Mouse (Mus musculus) urinary bladder, postnatal 25 days (tissue): ENCODE results near the gene Psmc3.
A peak's percentile ranks its signal among the peaks of the same experiment; 100 is the strongest.

Experiments
- DNase-seq: peaks from one replicate; pipeline ENCODE4 v3.0.0; 2022; ENCODE audit warnings: low spot score

Gene Psmc3

DNA sequence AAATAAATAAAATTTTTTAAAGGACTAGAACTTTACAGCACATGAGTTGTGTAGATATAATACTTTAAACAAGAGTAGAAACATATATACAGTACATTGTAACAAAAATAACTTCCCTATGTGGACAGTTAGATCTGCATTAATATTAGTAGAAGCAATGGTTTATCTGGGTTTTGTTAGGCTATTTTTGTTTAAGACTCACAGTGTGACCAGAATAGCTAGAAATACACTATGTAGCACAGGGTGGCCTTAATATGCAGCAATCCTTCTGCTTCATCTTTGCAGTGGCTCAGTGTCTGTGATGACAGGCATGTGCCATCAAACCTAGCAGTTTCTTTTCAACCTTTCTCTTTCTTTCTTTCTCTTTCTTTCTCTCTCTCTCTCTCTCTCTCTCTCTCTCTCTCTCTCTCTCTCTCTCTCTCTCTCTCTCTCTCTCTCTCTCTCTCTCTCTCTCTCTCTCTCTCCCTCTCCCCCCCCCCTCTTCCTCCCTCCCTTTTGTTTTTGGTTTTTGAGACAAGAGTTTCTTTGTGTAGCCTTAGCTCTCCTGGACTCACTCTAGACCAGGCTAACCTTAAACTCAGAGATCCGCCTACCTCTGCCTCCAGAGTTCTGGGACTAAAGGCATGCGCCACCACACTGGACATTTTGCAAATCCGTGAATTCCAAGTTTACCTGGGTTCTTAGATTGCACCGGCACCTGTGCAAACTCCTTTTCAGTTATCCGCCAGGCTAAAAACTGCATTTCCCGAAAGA lies 452 bp upstream of the Psmc3 start:
- DNase-seq: no peak

DNA sequence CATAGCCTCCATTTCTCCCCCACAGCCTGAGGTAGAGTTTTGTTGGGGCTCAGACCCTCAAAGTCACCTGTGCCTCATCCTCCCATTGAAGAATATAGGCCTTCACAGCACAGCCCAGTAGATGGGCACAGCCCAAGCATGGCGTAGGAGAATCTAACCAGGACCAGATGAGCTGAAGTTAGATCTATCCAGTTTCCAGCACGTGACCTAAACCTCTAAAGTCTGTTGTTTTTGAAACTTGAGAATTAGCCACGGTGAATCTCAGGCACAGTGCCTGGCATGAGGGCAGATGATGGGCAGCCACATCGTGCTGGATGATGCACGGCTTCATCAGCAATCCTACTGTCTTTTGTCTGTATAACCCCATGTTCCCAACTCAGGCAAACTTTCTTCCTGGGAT lies 4.6 kb downstream of the Psmc3 start:
- no peak for DNase-seq

DNA sequence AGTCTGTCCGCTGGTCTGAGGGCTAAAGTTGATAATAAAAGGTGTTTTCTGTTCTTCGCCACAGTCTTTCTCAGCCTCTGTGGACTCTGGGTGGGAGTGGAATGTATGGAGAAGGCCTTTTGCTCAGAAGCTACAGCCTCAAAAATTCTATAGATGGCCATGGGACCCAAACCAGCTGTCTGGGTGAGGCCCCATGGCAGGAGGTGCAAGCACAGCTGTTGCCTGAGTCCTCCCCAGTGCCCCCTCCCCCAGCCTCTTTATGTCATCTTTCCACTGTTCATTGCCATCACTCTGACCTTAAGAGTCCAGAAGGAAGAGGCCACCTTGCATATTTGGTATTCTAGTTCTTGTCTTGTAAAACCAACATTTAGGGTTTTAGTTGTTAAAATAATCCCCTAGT lies 5.6 kb downstream of the Psmc3 start:
- DNase-seq: no peak

DNA sequence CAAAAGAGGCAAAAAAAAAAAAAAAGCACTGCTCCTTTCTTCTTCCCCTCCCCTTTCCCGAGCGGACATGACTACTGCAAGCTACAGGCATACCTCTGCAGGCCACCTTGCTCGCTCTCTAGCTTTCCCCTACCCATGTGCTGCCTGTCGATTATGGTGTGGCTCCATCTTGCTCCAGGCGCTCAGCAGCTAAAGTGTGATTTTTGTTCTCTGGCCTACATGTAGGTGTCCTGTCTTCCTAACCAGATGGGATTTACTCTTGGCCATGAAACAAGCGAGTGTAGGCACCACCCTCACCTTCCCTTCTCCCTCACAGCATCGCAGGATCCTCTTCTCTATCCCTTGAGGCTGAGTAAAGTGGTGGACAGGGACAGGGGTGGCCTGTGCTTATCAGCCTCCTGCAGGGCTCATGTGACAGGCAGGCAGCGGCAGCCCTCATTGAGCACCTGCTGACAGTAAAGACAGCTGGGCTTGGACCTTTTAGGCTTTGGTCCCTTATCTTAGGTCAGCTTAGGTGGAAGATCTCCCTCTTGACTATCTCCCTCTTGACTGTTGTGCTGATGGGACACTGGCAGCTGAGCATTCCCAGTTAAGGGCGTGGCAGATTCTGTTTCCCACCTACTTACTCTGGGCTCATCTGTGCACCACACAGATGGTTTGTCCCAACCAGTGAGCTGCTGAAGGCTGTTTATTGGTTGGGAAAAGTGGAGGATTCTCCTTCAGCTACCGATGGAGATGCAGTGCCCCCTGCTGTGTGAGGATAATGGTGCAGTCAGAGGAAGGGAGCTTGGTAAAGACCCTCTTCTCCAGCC lies 6.9 kb downstream of the Psmc3 start:
- DNase-seq: no peak

DNA sequence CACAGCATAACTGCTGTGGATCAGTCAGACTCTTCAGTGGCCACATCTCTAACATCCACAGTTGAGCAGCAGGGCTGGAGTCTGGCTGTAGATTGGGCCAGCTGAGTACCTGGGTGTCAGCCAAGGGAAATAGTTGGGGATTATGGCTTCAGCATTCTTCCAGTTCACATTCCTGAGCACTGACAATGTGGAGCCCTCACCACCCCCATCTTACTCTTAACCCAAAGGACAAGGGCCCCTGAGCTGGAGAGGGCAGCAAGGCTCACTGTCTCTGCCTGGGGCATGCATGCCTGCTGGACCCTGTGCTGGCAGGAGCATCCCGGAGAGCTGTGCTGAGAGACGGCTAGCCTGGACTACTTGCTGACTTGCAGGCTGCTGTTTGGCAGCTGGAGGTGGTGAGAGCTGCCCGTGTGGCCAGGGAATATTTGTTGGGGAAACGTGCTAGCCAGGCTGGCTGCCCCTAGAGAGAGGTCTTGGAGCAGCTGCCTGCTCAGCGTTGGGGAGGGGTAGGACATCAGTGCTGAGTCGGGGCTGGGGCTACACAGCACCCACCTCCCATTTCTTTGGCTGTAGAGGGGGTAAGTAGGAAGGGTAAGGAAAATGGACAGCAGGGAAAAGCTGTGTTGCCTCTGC lies 8.2 kb downstream of the Psmc3 start:
- peak; percentile 43 for DNase-seq

DNA sequence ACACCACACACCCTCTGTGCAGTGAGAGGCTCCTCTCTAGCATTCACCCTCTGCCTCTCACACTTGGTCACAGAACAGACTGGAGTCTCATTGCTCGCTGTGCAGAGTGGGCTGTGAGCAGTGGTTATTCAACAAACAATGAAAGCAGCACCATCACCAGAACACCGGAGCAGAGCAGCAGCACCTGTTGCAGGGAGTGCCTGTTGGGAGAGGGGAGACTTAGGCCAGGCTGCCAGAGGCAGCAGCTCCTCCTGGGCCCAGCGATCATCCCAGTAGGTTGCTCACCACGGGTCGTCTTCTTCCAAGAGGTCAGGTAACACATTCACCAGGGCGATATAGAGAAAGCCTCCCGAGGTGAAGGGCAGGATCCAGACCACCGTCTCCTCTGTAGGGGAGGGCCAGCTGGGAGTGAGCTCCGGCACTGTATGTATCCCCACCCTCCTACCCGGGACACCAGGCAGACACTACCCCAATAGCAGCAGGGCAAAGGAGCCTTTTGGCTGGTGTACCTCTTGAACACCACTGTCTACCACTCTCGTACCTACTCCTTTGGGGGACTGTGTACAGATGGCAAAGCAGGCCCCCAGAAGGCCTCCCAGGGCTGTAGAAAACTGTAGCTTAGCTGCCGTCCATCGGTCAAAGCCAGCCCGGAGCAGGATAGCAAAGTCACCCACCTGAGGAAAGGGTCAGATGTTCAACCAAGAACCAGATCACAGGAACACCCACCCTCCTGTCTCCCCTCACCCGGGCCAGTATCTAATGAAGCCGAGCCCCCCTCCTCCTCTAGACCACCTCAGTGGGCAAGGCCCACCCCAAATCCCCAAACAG lies 9.2 kb downstream of the Psmc3 start:
- no peak for DNase-seq

DNA sequence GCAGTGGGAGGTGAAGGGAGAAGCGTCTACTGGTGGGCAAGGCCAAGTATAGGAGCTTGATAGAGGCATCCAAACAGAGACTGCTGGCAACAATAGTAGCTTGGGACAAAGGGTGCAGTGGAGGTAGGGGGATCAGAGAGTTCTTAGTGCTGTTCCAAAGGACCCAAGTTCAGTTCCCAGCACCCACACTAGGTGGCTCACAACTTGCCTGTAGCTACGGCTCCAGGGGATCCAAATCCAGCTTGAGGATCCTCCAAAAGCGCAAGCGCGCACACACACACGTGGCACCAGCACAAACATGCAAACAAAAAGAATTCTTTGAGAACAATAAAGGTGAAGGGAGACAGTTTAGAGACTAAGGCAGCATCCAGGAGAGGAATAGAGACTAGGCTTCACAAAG lies 10.4 kb downstream of the Psmc3 start:
- no peak for DNase-seq

DNA sequence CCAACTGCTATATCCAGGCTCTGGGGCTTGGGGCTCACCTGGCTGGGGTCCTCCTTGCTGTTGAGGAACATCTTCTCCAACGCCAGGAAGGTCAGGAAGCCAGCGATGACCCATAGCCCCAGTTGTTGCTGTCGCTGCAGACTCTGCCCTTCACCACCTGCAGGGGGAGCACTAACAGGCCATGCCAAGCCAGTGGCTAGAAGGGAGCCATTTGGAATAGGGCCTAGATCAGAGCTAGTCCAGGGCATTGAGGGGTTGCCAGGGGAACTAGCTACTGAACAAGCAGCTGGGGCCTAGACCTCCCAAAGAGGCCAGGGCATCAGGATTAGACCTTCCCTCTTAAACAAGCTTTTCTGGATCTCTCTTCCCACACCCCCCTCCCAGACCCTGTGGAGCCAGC lies 11.7 kb downstream of the Psmc3 start:
- no peak for DNase-seq

DNA sequence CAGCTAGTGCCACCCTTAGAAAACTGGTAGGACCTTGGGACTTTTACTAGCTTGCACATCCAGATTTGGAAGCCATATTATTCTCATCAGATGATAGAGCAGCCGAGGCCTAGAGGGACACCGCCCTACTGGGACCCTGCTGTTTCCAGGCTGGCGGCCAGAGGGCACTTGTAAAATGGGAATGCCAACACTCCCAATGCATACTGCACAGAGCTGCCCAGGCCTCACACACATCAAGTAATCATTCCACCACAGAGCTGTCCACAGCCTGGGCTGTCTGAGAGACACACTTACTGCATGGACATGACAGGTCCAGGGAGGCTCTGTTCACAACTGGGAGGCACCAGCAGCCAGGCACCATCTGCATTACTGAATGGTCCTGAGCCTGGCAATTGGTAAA lies 12.6 kb downstream of the Psmc3 start:
- DNase-seq: no peak

DNA sequence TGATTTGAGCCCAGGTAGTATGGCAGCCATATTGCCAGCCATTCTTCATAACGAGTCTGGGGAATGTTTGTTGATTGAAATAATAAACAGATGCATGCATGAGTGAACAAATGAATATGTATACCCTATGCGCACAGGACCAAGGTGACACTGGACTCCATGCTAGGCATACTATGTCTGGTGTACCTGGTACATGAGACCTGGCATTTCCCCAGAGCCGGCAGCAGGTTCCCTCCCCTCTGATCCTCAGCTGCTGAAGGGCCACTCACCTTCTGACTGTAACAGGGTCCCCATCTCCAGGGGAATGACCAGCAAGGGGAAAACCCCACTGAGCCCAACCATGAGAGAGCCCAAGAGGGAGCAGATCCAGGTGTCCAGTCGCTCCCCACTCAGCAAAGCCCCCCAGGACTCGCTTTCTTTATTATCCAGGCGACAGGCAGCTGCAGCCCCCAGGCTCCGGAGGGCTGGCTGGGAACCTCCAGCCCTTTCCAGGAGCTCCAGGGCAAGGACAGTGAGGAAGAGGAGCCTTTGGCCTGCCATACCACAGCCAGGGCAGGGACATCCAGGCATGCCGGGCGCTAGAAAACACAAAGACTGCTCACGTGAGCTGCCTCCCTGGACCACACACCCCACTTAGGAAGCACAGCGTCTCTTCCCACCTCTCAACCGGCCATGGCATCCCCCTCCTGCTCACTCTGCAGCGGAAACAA lies 14.5 kb downstream of the Psmc3 start:
- no peak for DNase-seq

DNA sequence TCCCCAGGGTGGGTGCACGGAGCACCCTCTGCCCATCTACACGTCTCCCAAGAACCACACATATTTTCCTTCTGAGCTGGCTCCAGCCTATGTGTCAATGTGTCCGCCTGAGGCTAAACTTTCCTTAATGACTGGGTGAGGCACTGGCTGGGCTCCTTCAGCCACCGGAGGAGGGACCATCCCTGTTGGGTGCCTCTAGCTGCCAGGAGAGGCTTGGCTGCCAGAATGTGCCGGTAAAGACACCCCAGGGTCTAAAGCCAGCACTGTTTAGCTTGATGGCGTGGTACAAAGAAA lies 15.0 kb downstream of the Psmc3 start:
- no peak for DNase-seq

DNA sequence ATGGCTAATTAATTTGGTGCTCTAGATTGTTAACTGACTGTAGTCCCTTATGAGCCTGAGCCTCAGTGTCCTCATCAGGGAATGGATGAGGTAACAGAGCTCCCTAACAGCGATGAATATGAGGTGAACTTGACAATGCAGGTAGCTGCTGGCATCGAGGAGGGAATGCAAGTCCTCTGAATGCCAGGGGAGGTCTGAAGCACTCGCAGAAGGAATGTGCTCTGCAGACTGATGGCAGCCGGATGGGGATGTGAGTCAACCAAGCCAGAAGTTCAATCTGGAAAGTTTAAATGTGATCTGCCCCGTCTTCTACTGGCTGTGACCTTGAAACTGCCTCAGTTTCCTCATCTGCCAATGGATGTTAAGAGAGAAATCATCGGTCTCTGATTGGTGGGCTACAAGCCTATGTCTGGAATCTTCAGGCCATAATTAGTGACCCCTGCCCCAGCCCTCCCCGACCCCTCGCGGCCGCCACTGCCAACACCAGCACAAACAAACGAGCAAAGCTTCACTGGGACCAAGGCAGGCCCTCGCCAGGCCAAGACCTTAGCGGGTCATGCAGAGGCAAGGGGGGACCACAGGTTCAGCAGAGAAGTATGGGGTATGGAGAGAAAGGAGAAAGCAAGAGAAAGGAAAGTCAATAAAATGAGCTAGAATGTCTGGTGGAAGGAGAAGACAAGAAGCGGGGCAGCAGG lies 15.6 kb downstream of the Psmc3 start:
- no peak for DNase-seq

DNA sequence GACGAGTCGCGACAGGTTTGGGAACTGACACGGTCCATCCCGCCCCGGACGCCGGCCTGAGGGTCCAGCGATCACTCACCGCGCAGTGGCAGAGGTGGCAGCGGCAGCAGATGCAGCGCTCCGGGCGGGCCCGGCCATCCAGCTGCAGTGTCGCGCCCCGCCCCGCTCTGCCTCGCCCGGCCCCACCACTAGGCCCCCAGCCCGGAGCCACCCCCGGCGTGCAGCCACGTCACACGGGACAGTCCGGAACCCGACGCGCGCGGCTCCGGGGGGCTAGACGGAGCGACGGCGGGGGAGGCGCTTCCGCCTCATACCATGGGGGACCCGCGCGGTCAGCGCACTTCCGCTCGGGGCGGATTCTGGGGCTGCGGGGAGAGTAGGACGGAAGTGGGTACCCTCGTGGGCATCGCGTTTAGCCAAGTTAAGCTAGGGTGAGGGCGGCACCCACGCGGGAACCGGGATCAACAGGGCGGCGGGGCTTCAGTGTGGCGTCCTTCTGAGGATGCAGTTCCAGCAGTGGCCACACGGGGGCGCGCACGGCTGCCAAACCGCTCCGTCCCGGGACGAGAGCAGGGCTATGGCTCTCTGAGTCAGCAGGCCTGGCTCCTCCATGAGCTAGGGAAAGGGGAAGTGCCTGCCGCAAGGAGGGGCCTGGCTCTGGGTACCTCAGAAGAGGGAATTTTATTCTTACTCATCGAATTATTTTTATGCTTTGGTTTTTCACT lies 16.4 kb downstream of the Psmc3 start, which contains the start of gene Slc39a13:
TSS of gene Slc39a13 (minus strand) at position 342 of the 725 bp plus-strand sequence.
- DNase-seq: peak; percentile 96

DNA sequence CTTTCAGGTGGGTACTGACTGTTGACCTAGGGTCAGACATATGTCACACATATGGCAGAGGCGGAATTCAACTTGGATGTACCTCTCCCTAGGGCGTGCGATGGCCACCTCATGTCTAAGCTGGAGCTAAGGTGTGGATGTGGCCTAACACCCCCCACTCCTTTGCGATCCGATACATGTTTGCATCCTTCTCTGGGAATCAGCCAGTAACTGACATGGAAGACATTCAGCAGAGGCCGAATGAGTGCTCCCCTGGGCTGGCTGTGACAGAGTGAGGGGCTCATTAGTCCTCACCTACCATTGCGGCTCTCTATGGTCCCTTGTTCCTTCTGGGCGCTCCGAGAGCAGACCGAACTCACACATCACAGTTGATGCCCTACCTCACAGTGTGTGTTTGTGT lies 17.2 kb downstream of the Psmc3 start:
- no peak for DNase-seq

DNA sequence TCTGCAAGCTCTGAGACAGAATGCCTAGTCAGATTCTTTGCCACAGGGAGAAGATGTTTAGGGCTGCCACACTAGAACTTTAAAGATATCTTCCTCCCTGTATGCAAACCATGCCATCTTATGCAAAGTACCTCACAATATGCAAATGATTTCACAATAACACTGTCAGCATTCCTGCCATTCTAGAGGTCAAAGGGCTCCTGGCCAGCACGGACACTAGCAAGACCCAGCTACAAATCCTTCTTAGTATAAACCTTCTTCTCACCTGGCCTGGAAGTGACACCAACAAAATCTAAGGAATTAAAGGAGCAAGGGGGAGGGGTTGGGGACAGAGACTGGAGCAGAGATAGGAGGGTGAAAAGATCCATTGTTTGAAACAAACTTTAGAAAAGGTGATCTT lies 18.3 kb downstream of the Psmc3 start:
- DNase-seq: no peak

DNA sequence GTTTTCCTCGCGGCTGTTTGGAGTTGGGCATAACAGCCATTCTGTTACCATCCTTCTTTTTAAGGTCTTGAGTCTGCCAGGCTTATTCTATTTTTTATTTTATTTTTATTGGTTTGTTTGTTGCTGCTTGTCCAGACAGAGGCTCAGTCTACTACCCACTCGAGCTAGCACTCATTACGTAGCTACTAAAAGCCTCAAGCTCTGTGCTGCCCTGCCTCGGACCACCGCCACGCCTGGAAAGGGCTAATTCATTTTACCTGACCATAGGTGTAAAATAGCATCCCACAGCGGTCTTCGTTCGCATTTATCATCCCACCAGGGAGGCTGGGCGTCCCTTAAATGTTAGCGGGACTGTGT lies 24.1 kb downstream of the Psmc3 start:
- DNase-seq: no peak

DNA sequence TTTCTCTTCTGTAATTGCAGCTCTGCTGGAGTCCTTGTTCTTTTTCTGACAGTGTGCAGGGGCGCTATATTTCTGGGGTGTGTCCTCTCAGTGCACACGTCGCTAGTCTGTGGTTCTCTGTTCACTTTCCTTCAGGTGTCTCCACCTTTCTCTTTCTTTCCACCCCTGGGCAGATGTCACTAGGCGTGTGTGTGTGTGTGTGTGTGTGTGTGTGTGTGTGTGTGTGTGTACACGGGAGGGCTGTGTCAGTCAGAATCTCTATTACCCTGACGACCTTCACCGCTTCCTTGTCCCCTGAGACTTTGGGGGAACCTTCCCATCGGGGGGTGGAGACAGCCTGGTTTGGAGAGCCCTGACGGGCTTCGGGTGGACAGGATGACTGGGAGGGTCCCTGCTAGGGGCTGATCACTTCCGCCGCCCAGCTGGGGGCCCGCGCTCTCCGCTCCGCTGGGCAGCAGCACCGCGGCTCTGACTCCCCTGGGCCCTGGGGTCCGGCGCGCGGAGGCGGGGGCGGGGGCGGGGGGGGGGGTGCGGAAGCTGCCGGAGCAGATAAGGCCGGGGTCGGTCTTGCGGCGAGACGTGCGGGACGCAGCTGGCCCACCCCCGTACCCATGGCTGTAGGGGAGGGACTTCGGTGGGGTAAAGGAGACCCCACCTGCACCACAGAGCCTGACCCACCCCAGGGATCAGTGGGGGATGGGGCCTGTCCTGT lies 24.7 kb downstream of the Psmc3 start:
- DNase-seq: no peak

DNA sequence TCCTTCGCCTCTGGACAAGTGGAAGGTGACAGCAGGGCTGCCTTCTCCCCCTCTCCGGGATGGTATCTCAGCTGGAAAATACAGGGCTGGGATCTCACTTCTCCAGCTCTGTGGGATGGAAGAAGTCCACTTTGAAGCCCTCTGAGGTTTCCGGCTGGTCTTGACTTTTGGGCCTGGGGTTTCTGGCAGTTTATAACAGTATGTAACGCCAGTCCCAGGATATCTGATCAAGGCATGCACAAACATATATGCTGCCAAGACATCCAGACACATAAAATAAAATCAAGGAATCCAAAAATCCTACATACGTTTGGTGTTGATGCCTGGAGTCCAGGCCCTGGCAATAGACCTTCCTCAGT lies 25.2 kb downstream of the Psmc3 start:
- DNase-seq: no peak

DNA sequence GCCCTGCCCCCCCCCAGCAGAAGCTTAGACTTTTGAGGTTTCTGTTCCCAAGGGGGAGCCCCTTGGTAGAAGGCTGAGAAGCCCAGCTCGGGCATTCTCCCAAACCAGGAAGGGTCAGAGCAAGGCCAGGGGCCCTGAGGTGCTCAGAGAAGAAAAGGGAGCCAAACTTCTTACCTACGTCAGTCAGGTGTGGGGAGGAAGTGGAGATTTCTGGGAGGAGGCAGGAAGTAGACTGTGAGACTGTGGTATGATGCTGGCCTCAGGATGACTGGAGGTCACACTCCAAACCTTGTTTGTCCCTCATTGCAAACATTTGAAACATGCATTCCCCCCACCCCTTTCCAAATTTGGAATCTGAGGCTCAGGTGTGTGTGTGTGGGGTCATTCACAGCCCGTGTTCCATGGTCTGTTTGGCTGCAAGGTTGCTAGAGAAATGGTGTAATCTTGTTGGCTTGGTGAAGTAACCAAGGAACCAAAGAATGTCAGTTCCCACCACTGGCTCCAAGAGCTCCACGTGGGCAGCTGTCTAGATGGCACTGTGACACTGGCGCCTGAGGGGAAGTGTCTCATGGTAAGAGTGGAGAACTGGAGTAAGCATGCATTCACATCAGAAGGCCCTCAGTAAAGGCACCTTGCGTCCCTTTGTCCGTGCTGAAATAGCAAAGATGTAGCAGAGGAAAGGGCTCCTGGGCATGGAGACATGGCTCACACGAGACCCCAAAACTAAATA lies 27.1 kb downstream of the Psmc3 start:
- DNase-seq: no peak
